Mouse (Mus musculus): Measurements from ENCODE around the gene Bach1. TPM values are rescaled to one million over a fixed set of nuclear protein-coding genes. Genes with fewer than 3 reads are reported as not detected.
A peak's percentile ranks its signal among the peaks of the same experiment; 100 is the strongest.
"Not testable (repeated sequence)": the region's sequence is repeated elsewhere in the genome, so short reads cannot be mapped to it uniquely, and the experiment has no call there.

Bach1 gene
- polyA plus RNA-seq, 1 experiment from 2014 or later: 20.3 TPM

- not testable (repeated sequence) for H3K4me1 ChIP-seq (ENCODE audit: control insufficient read depth, insufficient read depth, low read length); H3K27me3 ChIP-seq (ENCODE audit: control insufficient read depth, insufficient read depth, low read length); H3K4me3 ChIP-seq (replicated peaks; ENCODE audit: low read depth, low read length); H3K9ac ChIP-seq (replicated peaks; ENCODE audit: low read length); H3K36me3 ChIP-seq (ENCODE audit: control insufficient read depth, insufficient read depth, low read length); ATAC-seq (ENCODE audit: low FRiP score, low TSS enrichment); H3K9me3 ChIP-seq (ENCODE audit: control insufficient read depth, low read length); H3K27ac ChIP-seq (replicated peaks; ENCODE audit: low read depth, low read length); H3K4me2 ChIP-seq (ENCODE audit: low read length); DNase-seq
- 90% methylated on average over 7 of the region's 7 CpGs for WGBS
Measured at GRCm38 (mm10) chr16:87688823-87689222, 9.9 kb upstream of the Bach1 start.

- Histone ChIP-seq H3K4me2 (ENCODE audit: low read length) (no peak overlapping the region), H3K27ac (replicated peaks; ENCODE audit: low read depth, low read length) (no peak overlapping the region), H3K4me3 (replicated peaks; ENCODE audit: low read depth, low read length) (no peak overlapping the region), H3K27me3 (ENCODE audit: control insufficient read depth, insufficient read depth, low read length) (no peaks in the 10 kb centered on the region), H3K9ac (replicated peaks; ENCODE audit: low read length) (no peak overlapping the region), H3K36me3 (ENCODE audit: control insufficient read depth, insufficient read depth, low read length) (no peaks in the 10 kb centered on the region), H3K4me1 (ENCODE audit: control insufficient read depth, insufficient read depth, low read length) (no peaks in the 10 kb centered on the region), H3K9me3 (ENCODE audit: control insufficient read depth, low read length) (no peaks in the 10 kb centered on the region)
- 87% methylated on average over 8 of the region's 8 CpGs for WGBS
- DNase-seq (no peak), ATAC-seq (ENCODE audit: low FRiP score, low TSS enrichment) (no peak)
Measured at GRCm38 (mm10) chr16:87689225-87689624, 9.5 kb upstream of the Bach1 start.

DNA sequence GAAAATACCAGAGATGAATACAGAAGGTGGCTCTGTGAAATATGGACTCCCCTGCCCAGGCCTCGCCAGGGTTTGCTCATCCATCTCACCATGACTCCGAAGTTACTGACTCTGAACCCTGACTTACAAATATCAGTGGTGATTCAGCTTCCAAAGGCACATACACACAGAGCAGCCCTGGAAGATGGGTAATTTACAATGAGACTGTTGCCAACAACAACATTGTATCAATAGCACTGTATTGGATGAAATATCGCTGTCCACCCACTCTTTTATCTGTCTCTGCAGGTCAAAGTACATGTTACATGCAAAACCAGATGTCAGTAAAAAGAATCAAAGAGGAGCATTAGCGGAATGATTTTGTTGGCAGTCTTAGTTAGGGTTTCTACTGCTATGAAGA lies 8.2 kb upstream of the Bach1 start:
- Histone ChIP-seq H3K9ac (replicated peaks; ENCODE audit: low read length) (no peak overlapping the region), H3K36me3 (ENCODE audit: control insufficient read depth, insufficient read depth, low read length) (no peaks in the 10 kb centered on the region), H3K4me3 (replicated peaks; ENCODE audit: low read depth, low read length) (no peak overlapping the region), H3K4me2 (ENCODE audit: low read length) (no peak overlapping the region), H3K4me1 (ENCODE audit: control insufficient read depth, insufficient read depth, low read length) (no peaks in the 10 kb centered on the region), H3K27me3 (ENCODE audit: control insufficient read depth, insufficient read depth, low read length) (no peaks in the 10 kb centered on the region), H3K27ac (replicated peaks; ENCODE audit: low read depth, low read length) (no peak overlapping the region), H3K9me3 (ENCODE audit: control insufficient read depth, low read length) (no peaks in the 10 kb centered on the region)
- DNase-seq (no peak), ATAC-seq (ENCODE audit: low FRiP score, low TSS enrichment) (no peak)
- WGBS: 92% methylated on average over 4 of the region's 4 CpGs

DNA sequence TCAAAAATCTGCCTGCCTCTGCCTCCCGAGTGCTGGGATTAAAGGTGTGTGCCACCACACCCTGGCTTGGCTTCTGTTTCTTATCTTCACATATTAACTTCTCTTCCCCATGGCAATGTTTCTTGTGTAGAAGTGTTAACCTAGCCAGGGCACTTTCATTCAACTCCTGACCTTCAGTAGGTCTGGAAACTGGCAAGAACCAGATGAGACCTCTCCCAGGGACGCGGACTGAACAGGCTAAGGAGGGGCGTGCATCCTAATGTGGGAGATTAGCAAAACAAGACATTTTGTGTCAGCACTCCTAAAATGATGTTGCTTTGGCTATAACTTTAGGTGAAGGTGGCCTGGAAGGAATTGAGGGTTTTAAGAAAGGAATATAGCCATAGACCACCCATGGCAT lies 7.6 kb upstream of the Bach1 start:
- Histone ChIP-seq H3K4me2 (ENCODE audit: low read length) (no peak overlapping the region), H3K36me3 (ENCODE audit: control insufficient read depth, insufficient read depth, low read length) (no peaks in the 10 kb centered on the region), H3K9ac (replicated peaks; ENCODE audit: low read length) (no peak overlapping the region), H3K9me3 (ENCODE audit: control insufficient read depth, low read length) (no peaks in the 10 kb centered on the region), H3K27ac (replicated peaks; ENCODE audit: low read depth, low read length) (no peak overlapping the region), H3K27me3 (ENCODE audit: control insufficient read depth, insufficient read depth, low read length) (no peaks in the 10 kb centered on the region), H3K4me3 (replicated peaks; ENCODE audit: low read depth, low read length) (no peak overlapping the region), H3K4me1 (ENCODE audit: control insufficient read depth, insufficient read depth, low read length) (no peaks in the 10 kb centered on the region)
- WGBS: 90% methylated on average over 4 of the region's 4 CpGs
- DNase-seq (no peak), ATAC-seq (ENCODE audit: low FRiP score, low TSS enrichment) (no peak)

GRCm38 (mm10) chr16:87692591-87692990 lies 6.2 kb upstream of the Bach1 start:
- H3K9me3 ChIP-seq (ENCODE audit: control insufficient read depth, low read length): no peaks in the 10 kb centered on the region
- no peaks in the 10 kb centered on the region for H3K27me3 ChIP-seq (ENCODE audit: control insufficient read depth, insufficient read depth, low read length)
- H3K4me2 ChIP-seq (ENCODE audit: low read length): no peak overlapping the region
- no peak overlapping the region for H3K27ac ChIP-seq (replicated peaks; ENCODE audit: low read depth, low read length)
- no peaks in the 10 kb centered on the region for H3K36me3 ChIP-seq (ENCODE audit: control insufficient read depth, insufficient read depth, low read length)
- 77% methylated on average over 2 of the region's 2 CpGs for WGBS
- H3K4me3 ChIP-seq (replicated peaks; ENCODE audit: low read depth, low read length): no peak overlapping the region
- DNase-seq: no peak
- no peak for ATAC-seq (ENCODE audit: low FRiP score, low TSS enrichment)
- H3K4me1 ChIP-seq (ENCODE audit: control insufficient read depth, insufficient read depth, low read length): no peaks in the 10 kb centered on the region
- no peak overlapping the region for H3K9ac ChIP-seq (replicated peaks; ENCODE audit: low read length)

- peak; percentile 45 for DNase-seq
- H3K27ac ChIP-seq (replicated peaks; ENCODE audit: low read depth, low read length): peak overlapping the region; percentile 92
- H3K36me3 ChIP-seq (ENCODE audit: control insufficient read depth, insufficient read depth, low read length): no peaks in the 10 kb centered on the region
- WGBS: 30% methylated on average over 16 of the region's 16 CpGs
- peaks cover 9% of the 10 kb centered on the region; the same call in 1 of the 2 replicates for H3K4me1 ChIP-seq (ENCODE audit: control insufficient read depth, insufficient read depth, low read length)
- ATAC-seq (ENCODE audit: low FRiP score, low TSS enrichment): peak; percentile 4; the same call in 1 of the 2 replicates
- H3K27me3 ChIP-seq (ENCODE audit: control insufficient read depth, insufficient read depth, low read length): no peaks in the 10 kb centered on the region
- H3K4me3 ChIP-seq (replicated peaks; ENCODE audit: low read depth, low read length): peak overlapping the region; percentile 76
- H3K9me3 ChIP-seq (ENCODE audit: control insufficient read depth, low read length): no peaks in the 10 kb centered on the region
- H3K9ac ChIP-seq (replicated peaks; ENCODE audit: low read length): peak overlapping the region; percentile 97; the same call in 1 of the 2 replicates
- H3K4me2 ChIP-seq (ENCODE audit: low read length): peak overlapping the region; percentile 72
Measured at GRCm38 (mm10) chr16:87697707-87698365, 909 bp upstream of the Bach1 start.

GRCm38 (mm10) chr16:87699306-87699692 lies 554 bp downstream of the Bach1 start:
- Histone ChIP-seq H3K27ac (replicated peaks; ENCODE audit: low read depth, low read length) (peak overlapping the region; percentile 92), H3K9me3 (ENCODE audit: control insufficient read depth, low read length) (no peaks in the 10 kb centered on the region), H3K27me3 (ENCODE audit: control insufficient read depth, insufficient read depth, low read length) (no peaks in the 10 kb centered on the region), H3K4me2 (ENCODE audit: low read length) (peak overlapping the region; percentile 72), H3K4me3 (replicated peaks; ENCODE audit: low read depth, low read length) (peak overlapping the region; percentile 76), H3K4me1 (ENCODE audit: control insufficient read depth, insufficient read depth, low read length) (peaks cover 9% of the 10 kb centered on the region; the same call in 1 of the 2 replicates), H3K9ac (replicated peaks; ENCODE audit: low read length) (peak overlapping the region; percentile 97), H3K36me3 (ENCODE audit: control insufficient read depth, insufficient read depth, low read length) (no peaks in the 10 kb centered on the region)
- under 1% methylated on average over 20 of the region's 20 CpGs for WGBS
- DNase-seq (peak; percentile 78), ATAC-seq (ENCODE audit: low FRiP score, low TSS enrichment) (no peak)

- H3K9me3 ChIP-seq (ENCODE audit: control insufficient read depth, low read length): no peaks in the 10 kb centered on the region
- H3K4me1 ChIP-seq (ENCODE audit: control insufficient read depth, insufficient read depth, low read length): peaks cover 9% of the 10 kb centered on the region; the same call in 1 of the 2 replicates
- no peaks in the 10 kb centered on the region for H3K36me3 ChIP-seq (ENCODE audit: control insufficient read depth, insufficient read depth, low read length)
- 0% methylated on average over 20 of the region's 20 CpGs for WGBS
- no peaks in the 10 kb centered on the region for H3K27me3 ChIP-seq (ENCODE audit: control insufficient read depth, insufficient read depth, low read length)
- DNase-seq (peak; percentile 76), ATAC-seq (ENCODE audit: low FRiP score, low TSS enrichment) (peak; percentile 18; the same call in 1 of the 2 replicates)
- H3K27ac ChIP-seq (replicated peaks; ENCODE audit: low read depth, low read length): peak overlapping the region; percentile 92
- peak overlapping the region; percentile 76 for H3K4me3 ChIP-seq (replicated peaks; ENCODE audit: low read depth, low read length)
- H3K4me2 ChIP-seq (ENCODE audit: low read length): peak overlapping the region; percentile 72
- H3K9ac ChIP-seq (replicated peaks; ENCODE audit: low read length): peak overlapping the region; percentile 97
Measured at GRCm38 (mm10) chr16:87699693-87700394, 1.1 kb downstream of the Bach1 start.

DNA sequence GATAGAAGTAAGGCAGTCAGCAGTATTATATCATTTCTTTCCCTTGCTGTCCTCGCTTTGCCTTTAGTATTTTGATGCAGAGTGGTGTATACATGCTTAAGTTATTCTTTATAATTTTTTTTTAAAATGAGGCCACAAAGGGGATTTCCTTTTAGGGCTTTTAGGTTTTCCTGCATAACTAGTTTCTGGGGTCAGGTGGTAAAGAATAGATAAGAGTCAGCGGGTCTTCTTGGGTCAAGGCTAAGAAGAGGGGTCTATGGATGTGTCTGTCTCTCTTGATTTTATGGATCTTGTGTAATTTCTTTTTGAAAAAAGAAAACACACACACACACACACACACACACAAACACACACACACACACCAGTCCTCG lies 1.6 kb downstream of the Bach1 start:
- no peaks in the 10 kb centered on the region for H3K9me3 ChIP-seq (ENCODE audit: control insufficient read depth, low read length)

More for the DNA sequence above, 1.6 kb downstream of the Bach1 start:
- ATAC-seq (ENCODE audit: low FRiP score, low TSS enrichment) (no peak), DNase-seq (no peak)
- Histone ChIP-seq H3K27me3 (ENCODE audit: control insufficient read depth, insufficient read depth, low read length) (no peaks in the 10 kb centered on the region), H3K36me3 (ENCODE audit: control insufficient read depth, insufficient read depth, low read length) (no peaks in the 10 kb centered on the region), H3K4me3 (replicated peaks; ENCODE audit: low read depth, low read length) (peak overlapping the region; percentile 76), H3K4me2 (ENCODE audit: low read length) (peak overlapping the region; percentile 72), H3K9ac (replicated peaks; ENCODE audit: low read length) (peak overlapping the region; percentile 97), H3K4me1 (ENCODE audit: control insufficient read depth, insufficient read depth, low read length) (peaks cover 12% of the 10 kb centered on the region), H3K27ac (replicated peaks; ENCODE audit: low read depth, low read length) (peak overlapping the region; percentile 92)
- 15% methylated on average over 3 of the region's 3 CpGs for WGBS

Measured in midbrain, embryonic 14.5 days (tissue).